Mouse (Mus musculus): ENCODE measurements around the gene 2310061N02Rik. TPM values are rescaled to one million over a fixed set of nuclear protein-coding genes. Genes with fewer than 3 reads are reported as not detected.

2310061N02Rik gene
- not detected for polyA plus RNA-seq (2014; fragmentation: Illumina TruSeq; extraction: RNeasy Lipid Tissue Mini Kit (QIAGEN cat#74804); ENCODE audit: low replicate concordance)

GRCm38 (mm10) chr16:88707496-88708012 is at the start of gene 2310061N02Rik:
2310061N02Rik (minus strand) TSS chr16:88707962.

DNA sequence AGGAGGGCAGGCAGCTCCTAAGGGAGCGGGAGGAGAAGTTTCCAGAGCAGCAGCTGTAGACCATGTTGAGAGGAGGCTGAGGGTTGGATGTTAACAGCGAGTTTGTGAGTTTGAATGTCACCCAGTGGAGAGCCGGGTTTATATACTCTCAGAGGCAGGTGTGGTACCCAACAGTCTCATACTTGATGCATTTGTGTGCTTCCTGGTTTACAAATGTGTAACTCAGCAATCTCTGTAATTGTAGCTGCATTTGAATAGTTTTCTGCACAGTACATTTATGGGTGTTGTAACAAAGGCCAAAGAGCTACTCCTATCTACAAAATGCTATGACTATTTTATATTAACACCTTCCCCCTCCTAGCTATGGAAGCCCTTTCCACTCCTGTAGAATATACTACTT is 43.8 kb upstream of the 2310061N02Rik start, which contains the start of gene Krtap13:
Krtap13 (minus strand) TSS at position 101 of the 400 bp plus-strand sequence.

GRCm38 (mm10) chr16:88728812-88729275 is 21.1 kb upstream of the 2310061N02Rik start, which contains the start of gene Krtap13-1:
Krtap13-1 (plus strand) TSS chr16:88728862.

GRCm38 (mm10) chr16:88671571-88671970 is 36.2 kb downstream of the 2310061N02Rik start, which contains the start of gene Krtap27-1:
Krtap27-1 (minus strand) TSS chr16:88671671.

Other genes with a start within 250 kb of the 2310061N02Rik start
- gene Cldn17, start 201.0 kb downstream of the 2310061N02Rik start, polyA plus RNA-seq (2014; fragmentation: Illumina TruSeq; extraction: RNeasy Lipid Tissue Mini Kit (QIAGEN cat#74804); ENCODE audit: low replicate concordance): not detected
- 3.4 TPM for gene Cldn8, start 144.8 kb downstream of the 2310061N02Rik start, polyA plus RNA-seq (2014; fragmentation: Illumina TruSeq; extraction: RNeasy Lipid Tissue Mini Kit (QIAGEN cat#74804); ENCODE audit: low replicate concordance)
- not detected for gene Krtap24-1, start 95.7 kb downstream of the 2310061N02Rik start, polyA plus RNA-seq (2014; fragmentation: Illumina TruSeq; extraction: RNeasy Lipid Tissue Mini Kit (QIAGEN cat#74804); ENCODE audit: low replicate concordance)
- gene 2310079G19Rik, start 80.3 kb downstream of the 2310061N02Rik start, polyA plus RNA-seq (2014; fragmentation: Illumina TruSeq; extraction: RNeasy Lipid Tissue Mini Kit (QIAGEN cat#74804); ENCODE audit: low replicate concordance): not detected
- not detected for gene Krtap26-1, start 60.2 kb downstream of the 2310061N02Rik start, polyA plus RNA-seq (2014; fragmentation: Illumina TruSeq; extraction: RNeasy Lipid Tissue Mini Kit (QIAGEN cat#74804); ENCODE audit: low replicate concordance)
- not detected for gene Krtap27-1, start 36.3 kb downstream of the 2310061N02Rik start, polyA plus RNA-seq (2014; fragmentation: Illumina TruSeq; extraction: RNeasy Lipid Tissue Mini Kit (QIAGEN cat#74804); ENCODE audit: low replicate concordance)
- gene Krtap13-1, start 20.9 kb upstream of the 2310061N02Rik start, polyA plus RNA-seq (2014; fragmentation: Illumina TruSeq; extraction: RNeasy Lipid Tissue Mini Kit (QIAGEN cat#74804); ENCODE audit: low replicate concordance): not detected
- not detected for gene Krtap13, start 43.7 kb upstream of the 2310061N02Rik start, polyA plus RNA-seq (2014; fragmentation: Illumina TruSeq; extraction: RNeasy Lipid Tissue Mini Kit (QIAGEN cat#74804); ENCODE audit: low replicate concordance)
- not detected for gene 2310034C09Rik, start 50.9 kb upstream of the 2310061N02Rik start, polyA plus RNA-seq (2014; fragmentation: Illumina TruSeq; extraction: RNeasy Lipid Tissue Mini Kit (QIAGEN cat#74804); ENCODE audit: low replicate concordance)
- gene 2310057N15Rik, start 66.2 kb upstream of the 2310061N02Rik start, polyA plus RNA-seq (2014; fragmentation: Illumina TruSeq; extraction: RNeasy Lipid Tissue Mini Kit (QIAGEN cat#74804); ENCODE audit: low replicate concordance): not detected
- not detected for gene Gm5965, start 69.9 kb upstream of the 2310061N02Rik start, polyA plus RNA-seq (2014; fragmentation: Illumina TruSeq; extraction: RNeasy Lipid Tissue Mini Kit (QIAGEN cat#74804); ENCODE audit: low replicate concordance)
- gene Gm20741, start 104.3 kb upstream of the 2310061N02Rik start, polyA plus RNA-seq (2014; fragmentation: Illumina TruSeq; extraction: RNeasy Lipid Tissue Mini Kit (QIAGEN cat#74804); ENCODE audit: low replicate concordance): not detected
- not detected for gene Krtap15, start 112.3 kb upstream of the 2310061N02Rik start, polyA plus RNA-seq (2014; fragmentation: Illumina TruSeq; extraction: RNeasy Lipid Tissue Mini Kit (QIAGEN cat#74804); ENCODE audit: low replicate concordance)
- gene Krtap14, start 118.2 kb upstream of the 2310061N02Rik start, polyA plus RNA-seq (2014; fragmentation: Illumina TruSeq; extraction: RNeasy Lipid Tissue Mini Kit (QIAGEN cat#74804); ENCODE audit: low replicate concordance): not detected
- not detected for gene Krtap19-1, start 161.4 kb upstream of the 2310061N02Rik start, polyA plus RNA-seq (2014; fragmentation: Illumina TruSeq; extraction: RNeasy Lipid Tissue Mini Kit (QIAGEN cat#74804); ENCODE audit: low replicate concordance)
- not detected for gene Krtap19-2, start 166.3 kb upstream of the 2310061N02Rik start, polyA plus RNA-seq (2014; fragmentation: Illumina TruSeq; extraction: RNeasy Lipid Tissue Mini Kit (QIAGEN cat#74804); ENCODE audit: low replicate concordance)
- gene Krtap19-3, start 170.1 kb upstream of the 2310061N02Rik start, polyA plus RNA-seq (2014; fragmentation: Illumina TruSeq; extraction: RNeasy Lipid Tissue Mini Kit (QIAGEN cat#74804); ENCODE audit: low replicate concordance): not detected
- gene Krtap19-4, start 177.1 kb upstream of the 2310061N02Rik start, polyA plus RNA-seq (2014; fragmentation: Illumina TruSeq; extraction: RNeasy Lipid Tissue Mini Kit (QIAGEN cat#74804); ENCODE audit: low replicate concordance): not detected
- not detected for gene Krtap19-5, start 188.5 kb upstream of the 2310061N02Rik start, polyA plus RNA-seq (2014; fragmentation: Illumina TruSeq; extraction: RNeasy Lipid Tissue Mini Kit (QIAGEN cat#74804); ENCODE audit: low replicate concordance)
- gene Krtap19-9b, start 224.3 kb upstream of the 2310061N02Rik start, polyA plus RNA-seq (2014; fragmentation: Illumina TruSeq; extraction: RNeasy Lipid Tissue Mini Kit (QIAGEN cat#74804); ENCODE audit: low replicate concordance): not detected

Measured in small intestine, adult 10 weeks (tissue).